Mouse (Mus musculus) cerebellum, adult 8-10 months (tissue): Measurements from ENCODE around the gene Hspbap1.

Experiments used
- DNase-seq: peaks from one replicate; pipeline ENCODE4 v3.0.0; 2022

The Hspbap1 gene

DNA sequence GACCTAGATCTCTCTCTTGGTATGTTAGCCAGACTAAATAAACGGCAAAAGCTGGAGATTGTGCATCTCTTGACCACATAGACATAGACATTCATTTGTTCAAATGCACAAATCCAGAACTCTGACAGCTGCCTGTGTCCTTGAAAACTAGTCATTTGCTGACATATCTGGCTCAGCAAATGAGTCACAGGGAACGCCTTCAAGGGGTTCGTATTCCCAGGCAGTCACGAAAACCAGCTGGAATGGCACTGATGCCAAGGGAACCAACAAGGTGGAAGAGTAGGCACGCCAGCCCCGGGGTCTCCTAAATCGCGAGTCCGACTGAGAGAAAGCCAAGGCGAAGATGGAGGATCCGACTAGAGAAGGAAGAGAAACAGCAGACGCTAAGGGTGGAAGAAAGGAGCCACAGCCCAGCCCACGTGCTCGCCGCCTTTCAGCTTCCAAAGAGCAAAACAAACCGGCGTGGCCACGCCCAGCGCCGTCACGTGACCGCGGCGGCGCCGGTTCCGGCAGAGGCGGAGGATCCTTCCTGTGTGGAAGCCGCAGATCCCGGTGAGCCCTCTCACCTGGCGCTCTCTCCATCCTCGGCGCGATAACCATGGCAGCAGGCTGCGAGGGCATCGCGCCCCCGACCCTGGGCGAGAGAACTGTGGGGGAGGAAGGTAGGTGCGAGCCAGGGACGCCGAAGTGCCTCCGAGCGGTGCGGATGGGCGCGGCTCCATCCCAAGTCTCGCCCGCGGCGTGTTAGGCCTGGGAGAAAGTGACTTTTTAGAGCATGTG lies at the start of gene Hspbap1:
Gene Hspbap1 (plus strand): TSS at position 498 of the 780 bp plus-strand sequence.
- DNase-seq, result peak; percentile 88

- no peak for DNase-seq
Measured at GRCm38 (mm10) chr16:35724561-35724960, 45.6 kb upstream of the Hspbap1 start.

DNA sequence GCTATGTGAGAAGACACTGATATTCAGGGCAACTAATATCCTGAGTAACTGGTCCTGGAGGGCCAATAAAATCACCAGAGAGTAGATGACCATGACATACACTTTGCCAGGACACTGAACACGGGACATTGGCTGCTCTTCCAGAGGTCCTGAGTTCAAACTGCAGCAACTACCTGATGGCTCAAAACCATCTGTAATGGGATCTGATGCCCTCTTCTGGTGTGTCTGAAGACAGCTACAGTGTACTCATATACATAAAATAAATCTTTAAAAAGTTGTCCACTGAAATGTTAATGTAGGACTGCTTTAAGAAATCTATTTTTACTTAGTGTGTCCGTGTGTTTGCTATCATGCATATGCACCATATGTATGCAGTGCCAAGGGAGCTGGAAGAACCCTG lies 43.6 kb upstream of the Hspbap1 start:
- no peak for DNase-seq

DNA sequence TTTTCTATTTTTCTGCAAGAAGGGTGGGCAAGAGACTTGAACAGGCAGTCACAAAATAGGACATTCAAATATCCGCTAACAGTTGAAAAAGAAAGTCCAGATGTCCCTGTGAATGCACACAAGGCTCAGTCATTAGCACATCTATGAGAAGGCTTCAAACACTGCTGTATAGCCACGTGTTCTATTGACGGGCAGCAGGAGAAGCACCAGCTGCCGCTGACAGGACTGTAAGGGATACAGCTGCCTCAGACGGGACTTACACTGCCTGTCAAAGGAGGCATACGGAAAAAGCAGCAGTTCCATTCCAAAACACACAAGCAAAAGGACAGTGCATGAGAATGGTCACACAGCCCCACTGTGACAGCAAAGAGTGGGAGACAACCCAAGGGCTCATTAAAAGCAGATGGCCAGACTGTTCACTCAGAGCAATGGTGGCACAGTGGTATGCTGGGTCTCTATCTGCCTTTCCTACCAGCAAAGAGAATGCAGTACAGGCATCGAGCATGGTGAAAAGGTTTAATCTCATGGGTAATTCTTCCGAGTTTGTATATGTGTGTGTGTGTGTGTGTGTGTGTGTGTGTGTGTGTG lies 40.9 kb upstream of the Hspbap1 start:
- no peak for DNase-seq

- DNase-seq, result no peak
Measured at GRCm38 (mm10) chr16:35732096-35732495, 38.1 kb upstream of the Hspbap1 start.

- peak; percentile 60 for DNase-seq
Measured at GRCm38 (mm10) chr16:35734038-35734437, 36.1 kb upstream of the Hspbap1 start.

DNA sequence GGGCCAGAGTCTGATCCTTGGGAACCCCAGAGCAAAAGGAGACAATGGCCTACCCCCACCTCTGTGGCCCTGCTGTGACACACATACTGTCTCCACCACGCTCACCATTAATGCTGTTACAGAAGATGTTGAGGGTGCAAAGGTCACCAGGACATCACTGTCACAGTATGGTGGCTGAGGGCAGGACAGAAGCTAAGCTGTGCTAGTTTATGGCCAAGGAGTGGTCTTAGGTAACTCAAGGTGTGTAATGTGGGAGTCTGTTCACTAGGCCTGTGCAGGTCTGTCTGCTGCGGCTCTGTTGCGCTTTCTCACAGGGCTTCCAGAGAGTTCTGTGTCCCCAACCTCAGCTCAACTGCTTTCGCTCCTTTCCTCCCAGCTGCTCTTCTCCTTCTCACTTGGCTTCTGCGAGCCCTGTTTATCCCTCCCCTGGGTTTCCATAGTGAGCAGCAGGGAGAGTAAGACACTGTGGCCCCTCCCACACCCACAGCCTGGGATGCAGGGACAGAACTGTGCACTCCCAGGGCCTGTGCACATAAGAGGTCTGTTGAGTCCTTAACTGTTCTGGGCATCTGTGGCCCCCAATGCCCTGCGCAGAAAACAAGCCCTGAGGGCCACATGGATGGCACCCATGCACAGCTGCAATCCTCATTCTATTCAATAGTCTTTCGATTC lies 31.9 kb upstream of the Hspbap1 start:
- no peak for DNase-seq

DNA sequence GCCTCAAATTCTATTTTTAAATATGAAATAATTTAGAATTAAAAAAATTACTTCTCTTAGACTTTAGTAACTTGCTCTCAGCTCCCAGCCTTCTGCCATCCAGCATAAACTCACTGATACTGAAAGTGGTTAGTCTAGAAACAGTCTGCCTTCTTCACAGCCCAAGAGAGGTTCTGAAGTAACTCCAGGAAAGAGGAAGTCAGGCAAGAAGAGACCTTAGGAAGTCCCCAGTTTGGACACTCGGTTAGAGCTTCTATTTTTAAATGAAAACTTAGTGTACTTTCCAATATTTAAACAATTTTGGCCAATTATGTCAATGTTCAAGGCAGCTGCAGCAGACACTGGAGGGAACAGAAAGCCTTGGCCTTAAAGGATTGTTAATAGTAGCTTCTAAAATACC lies 30.6 kb upstream of the Hspbap1 start:
- DNase-seq, result no peak

- no peak for DNase-seq
Measured at GRCm38 (mm10) chr16:35740357-35740756, 29.8 kb upstream of the Hspbap1 start.

GRCm38 (mm10) chr16:35740943-35741342 lies 29.2 kb upstream of the Hspbap1 start:
- no peak for DNase-seq

DNA sequence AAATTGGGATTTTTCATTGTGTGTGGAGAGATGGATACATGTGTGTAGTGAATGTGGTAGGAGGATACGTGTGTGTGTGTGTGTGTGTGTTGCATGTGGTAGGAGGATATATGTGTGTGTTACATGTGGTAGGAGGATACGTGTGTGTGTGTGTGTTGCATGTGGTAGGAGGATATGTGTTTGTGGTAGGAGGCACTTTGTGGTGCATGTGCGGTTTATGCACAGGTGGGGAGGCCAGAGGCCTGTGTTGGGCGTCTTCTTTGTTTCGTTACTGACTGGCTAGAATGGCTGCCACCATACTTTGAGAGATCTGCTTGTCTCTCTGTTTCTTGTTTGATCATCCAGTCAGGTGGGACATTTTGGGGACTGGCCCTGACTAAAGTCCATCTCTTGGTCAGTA lies 28.6 kb upstream of the Hspbap1 start:
- DNase-seq, result no peak

DNA sequence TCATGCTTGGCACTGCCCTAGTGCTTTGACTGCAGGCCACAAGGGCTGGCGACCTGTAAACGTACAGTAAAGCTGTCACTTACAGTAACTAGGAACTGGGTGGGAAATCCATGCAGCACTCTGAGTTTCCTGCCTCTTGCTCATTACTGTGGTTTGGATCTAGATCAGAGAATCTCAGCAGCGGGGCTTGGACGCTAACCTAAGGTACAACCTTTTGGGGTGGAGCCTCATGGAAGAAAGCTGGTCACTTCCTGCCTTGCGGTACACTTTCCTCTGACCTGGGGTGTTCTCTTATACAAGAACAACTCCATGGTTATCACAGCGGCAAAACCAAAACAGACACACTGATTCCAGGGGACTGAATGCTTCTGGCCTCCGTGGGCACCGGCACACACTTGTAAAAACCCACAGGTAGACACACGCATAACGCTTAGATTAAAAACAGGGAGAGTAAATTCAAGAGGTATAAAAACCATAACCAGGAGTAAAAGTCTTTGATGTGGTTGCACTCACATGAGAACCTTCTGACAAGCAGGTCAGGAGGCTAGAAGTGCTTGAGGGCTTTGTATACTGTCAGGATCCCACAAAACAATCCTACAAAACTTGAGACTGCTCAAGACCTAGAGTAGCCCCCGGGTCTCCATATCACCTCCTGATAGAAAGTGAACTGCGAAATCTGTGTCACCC lies 27.8 kb upstream of the Hspbap1 start:
- DNase-seq, result no peak

DNA sequence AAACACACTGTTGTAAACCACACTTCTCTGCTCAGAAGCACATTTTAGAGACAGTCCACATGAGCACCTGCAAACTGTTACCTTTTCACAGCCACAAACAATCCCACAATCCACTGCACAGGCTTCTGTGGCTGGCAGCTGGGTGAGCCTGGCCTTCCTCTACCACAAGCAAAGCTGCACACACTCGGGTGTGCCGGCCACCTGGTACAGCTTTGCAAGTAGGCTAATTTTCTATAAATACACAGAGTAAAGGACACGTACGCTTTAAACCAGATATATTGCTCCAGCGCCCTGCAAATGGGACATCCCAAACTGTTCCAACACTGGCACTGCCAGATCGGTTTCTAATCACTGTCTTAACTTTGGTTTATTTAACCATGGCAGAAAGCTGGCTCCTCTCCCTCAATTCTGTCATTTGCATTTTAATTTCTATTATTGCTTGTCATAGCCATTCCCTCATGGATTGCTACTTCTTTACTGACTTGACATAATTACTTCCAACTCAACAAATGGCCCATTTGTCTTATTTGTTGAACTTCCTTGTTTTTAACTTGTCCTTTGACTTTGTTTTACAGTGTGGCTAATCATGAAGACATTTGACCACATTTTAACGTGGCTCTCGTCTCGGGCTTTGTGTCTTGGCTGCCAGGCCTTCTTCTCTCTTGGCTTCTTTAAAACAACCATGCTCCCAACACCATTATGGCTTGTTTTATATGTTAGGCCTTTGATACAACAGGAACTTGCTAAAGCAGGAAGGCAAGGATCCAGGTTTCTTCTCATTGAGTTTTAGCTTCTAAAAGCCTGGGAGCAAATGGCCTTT lies 22.5 kb upstream of the Hspbap1 start:
- DNase-seq, result no peak

DNA sequence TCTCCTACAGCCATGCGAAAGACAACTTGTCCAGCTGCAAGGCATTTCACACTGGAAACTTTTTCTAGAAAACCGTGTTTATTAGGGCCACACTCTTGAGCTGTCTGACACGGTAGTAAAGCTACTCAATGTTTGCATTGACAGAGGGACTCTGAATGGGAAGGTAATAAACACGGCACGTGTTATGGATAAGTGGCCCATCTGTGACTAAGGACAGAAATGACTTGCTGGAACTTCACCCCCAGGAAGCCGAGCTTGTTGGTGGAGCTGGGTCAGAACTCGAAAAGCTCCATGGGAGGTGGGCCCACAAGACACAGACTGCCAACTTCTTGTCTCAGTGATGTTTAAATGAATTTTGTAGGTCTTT lies 22.0 kb upstream of the Hspbap1 start:
- no peak for DNase-seq

GRCm38 (mm10) chr16:35749385-35749784 lies 20.8 kb upstream of the Hspbap1 start:
- DNase-seq, result no peak

- no peak for DNase-seq
Measured at GRCm38 (mm10) chr16:35751841-35752240, 18.3 kb upstream of the Hspbap1 start.

GRCm38 (mm10) chr16:35753926-35754325 lies 16.2 kb upstream of the Hspbap1 start:
- no peak for DNase-seq

- DNase-seq, result no peak
Measured at GRCm38 (mm10) chr16:35755502-35756334, 14.5 kb upstream of the Hspbap1 start.

DNA sequence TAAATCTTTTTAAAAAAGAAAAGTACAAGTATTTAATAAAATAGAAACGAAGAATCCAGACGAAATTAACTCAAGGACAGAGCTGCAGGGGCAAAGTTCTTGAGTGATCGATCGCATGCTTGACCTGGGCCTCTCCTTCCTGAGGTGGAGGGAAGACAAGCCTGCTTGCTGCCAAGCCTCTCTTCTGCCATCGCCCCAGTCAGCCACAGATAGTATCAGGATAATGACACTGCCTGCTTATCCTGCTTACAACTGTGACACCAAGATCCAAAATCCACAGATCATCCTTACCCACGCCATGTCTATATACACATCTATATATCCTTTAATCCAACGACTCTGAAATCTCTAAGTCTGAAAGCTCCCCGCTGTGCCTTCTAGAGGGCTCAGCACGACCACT lies 13.5 kb upstream of the Hspbap1 start:
- DNase-seq, result no peak

GRCm38 (mm10) chr16:35759401-35759800 lies 10.8 kb upstream of the Hspbap1 start:
- no peak for DNase-seq

DNA sequence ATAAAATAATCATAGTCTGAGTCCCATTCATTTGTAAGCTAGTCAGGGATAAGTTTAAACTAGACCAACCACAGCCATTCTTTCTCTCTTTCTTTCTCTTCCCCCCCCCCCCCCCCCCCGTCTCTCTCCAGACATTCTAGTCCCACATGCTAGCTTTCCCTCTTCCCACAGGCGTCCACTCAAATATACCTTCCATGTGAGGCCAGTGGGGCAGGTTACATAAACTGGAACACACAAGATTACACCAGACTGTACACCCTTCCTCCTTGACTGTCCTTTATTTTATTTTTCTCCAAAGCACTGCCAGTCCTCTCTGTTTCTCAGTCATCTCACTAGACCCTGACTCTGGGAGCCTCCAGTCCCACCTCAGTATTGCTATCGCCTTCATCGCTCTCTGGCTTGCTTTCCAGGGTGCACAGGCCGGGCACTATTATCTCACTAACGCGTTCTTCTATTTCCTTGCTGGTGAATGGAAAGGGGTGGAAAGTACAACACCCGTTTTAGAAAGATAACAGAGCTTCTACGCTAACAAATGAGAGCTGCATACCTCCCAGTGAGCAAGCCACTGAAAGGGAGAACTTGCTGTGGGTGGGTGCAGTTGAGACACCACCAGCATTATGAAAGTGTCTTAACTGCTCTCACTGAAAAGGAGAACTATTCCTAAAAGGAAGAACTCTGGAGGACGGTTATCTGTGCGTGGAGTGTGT lies 6.4 kb upstream of the Hspbap1 start:
- DNase-seq, result no peak
